Mouse (Mus musculus): ENCODE results near the gene Fbn1. TPM values are rescaled to one million over a fixed set of nuclear protein-coding genes. Genes with fewer than 3 reads are reported as not detected.
A peak's percentile ranks its signal among the peaks of the same experiment; 100 is the strongest.

Gene Fbn1
- 25.5 TPM for polyA plus RNA-seq (2021)

DNA sequence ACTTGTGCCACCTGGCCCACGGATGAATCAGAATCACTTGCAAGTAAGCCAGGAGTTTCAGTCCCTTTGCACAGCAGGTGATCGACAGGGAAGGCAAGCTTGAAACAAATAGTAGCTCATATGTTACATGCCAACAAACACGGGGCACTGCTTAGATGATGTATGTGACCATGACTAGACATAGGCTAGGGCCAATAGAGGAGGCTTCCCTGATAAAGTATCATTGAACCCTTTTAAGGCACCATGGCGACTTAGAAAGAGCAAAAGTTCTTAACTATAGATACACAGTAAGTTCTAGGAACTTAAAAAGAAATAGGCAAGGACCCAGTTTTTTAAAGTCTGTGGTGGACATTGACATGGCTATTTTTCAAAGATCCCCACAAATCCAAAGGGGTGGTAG lies at the start of gene Fbn1:
Fbn1 (minus strand) TSS at position 101 of the 400 bp plus-strand sequence.
- DNase-seq (ENCODE audit: low read depth, low spot score): no peak
- in situ Hi-C loops (cut with MboI; ENCODE audit: low pct_unique_long_range_greater_than_20kb): loop anchor here (5.0 kb wide), 1 partner anchor 84 kb away; no protein-coding TSS in a partner anchor
- no peak for TF ChIP-seq CTCF (IDR thresholded peaks at IDR 0.05)
- no peak for ATAC-seq
- H3K27me3 ChIP-seq: no peaks in the 10 kb centered on the region
- ChIA-PET CTCF (no interaction called here), POLR2A (no interaction called here)

DNA sequence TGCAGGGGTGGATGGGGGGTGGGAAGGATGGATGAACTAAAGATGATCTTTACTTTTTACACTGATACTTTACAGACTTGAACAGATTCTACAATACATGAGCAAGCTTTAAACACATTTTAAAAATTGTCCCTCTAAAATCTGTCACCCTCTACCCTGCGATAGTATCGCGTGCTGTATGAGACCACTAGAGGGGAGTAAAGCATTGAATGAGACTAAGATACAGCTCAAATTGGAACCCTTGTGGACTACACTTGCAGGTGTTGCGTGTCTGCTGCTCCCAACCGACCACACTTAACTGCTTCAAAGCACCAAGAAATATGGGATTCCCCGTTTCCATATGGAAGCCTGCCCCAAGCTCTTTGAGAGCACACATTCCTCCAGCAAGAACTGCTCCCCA lies 48.0 kb upstream of the Fbn1 start:
- DNase-seq (ENCODE audit: low read depth, low spot score): no peak
- in situ Hi-C loops (cut with MboI; ENCODE audit: low pct_unique_long_range_greater_than_20kb): no loop called here
- no peak for TF ChIP-seq CTCF (IDR thresholded peaks at IDR 0.05)
- ChIA-PET POLR2A (interaction anchor here (1.1 kb wide), 1 partner anchor 8 kb away, joined by 3 read pairs; no protein-coding TSS in a partner anchor), CTCF (interaction anchor here (1.0 kb wide), 1 partner anchor 13 kb away, joined by 3 read pairs; no protein-coding TSS in a partner anchor)
- ATAC-seq: no peak
- H3K27me3 ChIP-seq: no peaks in the 10 kb centered on the region

DNA sequence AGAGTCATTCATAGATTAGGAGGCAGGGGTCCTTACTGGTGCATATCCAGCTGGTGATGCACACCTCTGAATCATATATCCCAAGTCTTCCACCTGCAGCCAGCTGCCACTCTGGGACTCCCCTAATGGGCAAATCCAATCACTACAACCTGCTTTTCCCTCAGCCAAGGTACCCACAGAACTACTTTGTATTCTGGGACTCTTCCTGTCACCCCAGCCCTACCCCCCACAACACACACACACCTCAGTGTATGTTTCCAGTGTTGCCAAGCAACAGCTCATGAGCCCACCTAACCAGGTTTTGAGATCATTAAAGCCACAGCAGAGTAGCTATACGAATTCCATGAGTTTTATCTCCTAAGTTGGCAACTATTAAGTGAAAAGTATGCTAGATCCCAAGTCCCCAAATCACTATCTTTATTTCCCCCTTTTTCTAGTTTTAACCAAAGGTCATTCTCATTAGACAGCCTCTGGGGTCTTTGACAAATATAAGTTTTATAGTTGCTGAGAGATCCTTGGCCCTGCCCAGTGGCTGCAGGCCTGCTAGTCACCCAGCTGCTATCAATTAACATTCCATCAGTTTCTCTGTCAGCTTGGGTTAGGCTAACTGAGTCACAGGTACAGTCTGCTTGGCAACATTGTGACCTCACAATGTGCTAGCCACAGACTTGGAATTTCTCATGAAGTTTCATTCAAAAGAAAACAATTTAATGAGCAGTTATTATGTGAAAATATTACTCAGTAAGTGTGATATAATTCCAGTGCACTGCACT lies 41.2 kb upstream of the Fbn1 start:
- no peak for TF ChIP-seq CTCF (IDR thresholded peaks at IDR 0.05)
- POLR2A ChIA-PET: no interaction called here
- in situ Hi-C loops (cut with MboI; ENCODE audit: low pct_unique_long_range_greater_than_20kb): no loop called here
- no peaks in the 10 kb centered on the region for H3K27me3 ChIP-seq
- CTCF ChIA-PET: interaction anchor here (2.0 kb wide), 1 partner anchor 10 kb away, joined by 8 read pairs; no protein-coding TSS in a partner anchor
- DNase-seq (ENCODE audit: low read depth, low spot score) (no peak), ATAC-seq (no peak)

DNA sequence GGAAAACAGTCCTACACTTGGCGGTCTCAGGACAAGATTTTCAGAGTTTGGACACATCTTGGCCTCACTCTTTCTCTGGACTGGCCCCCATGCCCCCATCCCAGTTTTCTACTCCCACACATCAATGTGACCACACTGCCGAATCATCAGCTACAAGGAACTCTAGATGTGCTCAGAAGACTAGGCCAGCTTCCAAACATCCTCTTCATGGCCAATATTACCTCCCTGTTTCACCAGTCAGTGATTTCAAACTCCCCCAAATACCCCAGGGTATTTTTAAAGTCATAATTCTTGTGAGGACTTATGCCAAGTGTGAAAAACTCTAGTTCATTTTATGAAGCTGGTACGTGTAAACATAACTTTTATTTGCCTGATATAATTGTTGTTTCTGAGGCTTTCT lies 37.2 kb upstream of the Fbn1 start:
- ChIA-PET POLR2A (no interaction called here), CTCF (interaction anchor here (1.0 to 1.3 kb wide), 2 partner anchors 14 to 58 kb away, joined by 3 read pairs; no protein-coding TSS in a partner anchor)
- no peak for DNase-seq (ENCODE audit: low read depth, low spot score)
- ATAC-seq: no peak
- H3K27me3 ChIP-seq: no peaks in the 10 kb centered on the region
- in situ Hi-C loops (cut with MboI; ENCODE audit: low pct_unique_long_range_greater_than_20kb): no loop called here
- TF ChIP-seq CTCF (IDR thresholded peaks at IDR 0.05): no peak

DNA sequence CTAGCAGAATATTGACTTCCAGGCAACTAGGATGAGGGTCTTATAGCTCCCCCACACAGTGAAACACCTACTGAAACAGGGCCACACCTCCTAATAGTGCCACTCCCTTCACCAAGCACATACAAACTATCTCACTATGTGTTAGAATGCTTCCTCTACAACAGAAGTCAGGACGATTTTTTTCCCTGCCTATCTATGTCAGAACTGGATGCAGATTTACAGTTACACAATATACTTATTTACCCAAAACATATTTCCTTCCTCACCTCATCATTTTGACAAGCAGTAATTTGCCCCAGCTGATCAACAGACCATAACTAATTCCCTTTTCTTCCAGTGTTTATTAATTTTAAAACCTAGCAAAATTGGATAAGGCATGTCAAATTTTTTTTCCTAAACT lies 35.9 kb upstream of the Fbn1 start:
- no peaks in the 10 kb centered on the region for H3K27me3 ChIP-seq
- in situ Hi-C loops (cut with MboI; ENCODE audit: low pct_unique_long_range_greater_than_20kb): no loop called here
- DNase-seq (ENCODE audit: low read depth, low spot score) (no peak), ATAC-seq (no peak)
- POLR2A ChIA-PET: interaction anchor here (0.6 kb wide), 1 partner anchor 49 kb away, joined by 3 read pairs; no protein-coding TSS in a partner anchor
- CTCF ChIA-PET: interaction anchor here (1.3 kb wide), 1 partner anchor 16 kb away, joined by 3 read pairs; no protein-coding TSS in a partner anchor
- no peak for TF ChIP-seq CTCF (IDR thresholded peaks at IDR 0.05)

DNA sequence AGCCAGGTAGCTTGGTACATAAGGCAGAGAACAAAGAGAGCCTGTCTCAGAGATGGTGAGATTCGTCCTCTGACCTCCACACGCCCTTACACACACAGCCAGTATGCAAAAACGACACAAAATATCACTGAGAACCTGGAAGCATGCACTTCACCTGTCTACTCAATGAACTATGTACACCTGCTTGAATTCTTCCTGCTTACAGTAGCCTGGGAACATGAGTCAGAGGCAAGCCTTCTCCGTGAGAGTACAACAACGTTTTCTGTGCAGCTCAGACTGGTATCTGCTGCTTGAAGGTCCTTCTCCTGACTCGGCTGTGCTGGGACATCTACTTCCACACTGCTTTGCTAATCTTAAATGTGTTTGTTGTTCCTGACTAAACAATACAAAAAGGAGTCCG lies 33.7 kb upstream of the Fbn1 start:
- TF ChIP-seq CTCF (IDR thresholded peaks at IDR 0.05): no peak
- POLR2A ChIA-PET: interaction anchor here (0.7 kb wide), 1 partner anchor 447 kb away, joined by 3 read pairs; no protein-coding TSS in a partner anchor
- DNase-seq (ENCODE audit: low read depth, low spot score) (no peak), ATAC-seq (no peak)
- in situ Hi-C loops (cut with MboI; ENCODE audit: low pct_unique_long_range_greater_than_20kb): no loop called here
- CTCF ChIA-PET: interaction anchor here (1.5 kb wide), 1 partner anchor 18 kb away, joined by 5 read pairs; no protein-coding TSS in a partner anchor
- no peaks in the 10 kb centered on the region for H3K27me3 ChIP-seq

DNA sequence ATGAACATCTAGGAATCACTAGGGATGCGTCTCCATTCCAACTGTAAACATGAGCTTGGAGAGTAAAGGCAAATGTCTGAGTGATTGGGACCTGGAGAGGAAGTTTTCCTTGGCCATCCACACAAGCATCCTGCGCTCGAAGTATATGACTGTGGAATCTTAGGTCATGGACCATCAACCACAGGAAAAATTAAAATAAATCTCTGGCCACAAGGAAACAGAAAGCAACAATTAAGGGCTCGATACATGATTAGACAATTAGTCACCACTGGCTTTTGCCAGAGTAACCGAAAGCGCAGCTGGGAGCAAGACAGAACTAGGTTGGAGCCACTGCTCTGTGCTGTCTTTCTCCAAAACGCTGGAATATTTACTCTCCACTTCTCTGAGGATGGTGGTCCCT lies 32.8 kb upstream of the Fbn1 start:
- in situ Hi-C loops (cut with MboI; ENCODE audit: low pct_unique_long_range_greater_than_20kb): no loop called here
- POLR2A ChIA-PET: interaction anchor here (0.9 kb wide), 1 partner anchor 34 kb away, joined by 3 read pairs; no protein-coding TSS in a partner anchor
- no peak for TF ChIP-seq CTCF (IDR thresholded peaks at IDR 0.05)
- DNase-seq (ENCODE audit: low read depth, low spot score): peak; percentile 79
- H3K27me3 ChIP-seq: no peaks in the 10 kb centered on the region
- peak; percentile 98 for ATAC-seq
- CTCF ChIA-PET: interaction anchor here (1.2 to 1.5 kb wide), 2 partner anchors 18 to 62 kb away, joined by 3 to 5 read pairs; no protein-coding TSS in a partner anchor

DNA sequence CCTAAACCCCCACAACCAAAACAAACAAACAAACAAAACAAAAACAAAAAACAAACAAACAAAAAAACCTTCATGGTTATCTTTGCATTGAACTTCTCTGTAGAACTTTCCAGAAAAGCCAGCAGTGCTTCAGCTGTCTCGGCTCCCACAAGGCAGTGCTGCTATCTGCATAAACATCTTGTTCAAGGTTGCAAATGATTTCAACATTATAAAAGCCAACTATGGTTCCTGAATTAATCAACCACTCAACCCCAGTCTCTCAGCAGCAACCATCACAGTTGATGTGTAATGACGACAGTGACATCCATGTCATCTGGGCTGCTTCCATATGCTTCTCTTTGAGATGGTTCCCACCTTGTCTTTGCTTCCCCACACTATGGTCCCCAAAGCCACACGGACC lies 31.8 kb upstream of the Fbn1 start:
- no peak for TF ChIP-seq CTCF (IDR thresholded peaks at IDR 0.05)
- DNase-seq (ENCODE audit: low read depth, low spot score) (no peak), ATAC-seq (no peak)
- POLR2A ChIA-PET: no interaction called here
- in situ Hi-C loops (cut with MboI; ENCODE audit: low pct_unique_long_range_greater_than_20kb): no loop called here
- CTCF ChIA-PET: no interaction called here
- H3K27me3 ChIP-seq: no peaks in the 10 kb centered on the region

DNA sequence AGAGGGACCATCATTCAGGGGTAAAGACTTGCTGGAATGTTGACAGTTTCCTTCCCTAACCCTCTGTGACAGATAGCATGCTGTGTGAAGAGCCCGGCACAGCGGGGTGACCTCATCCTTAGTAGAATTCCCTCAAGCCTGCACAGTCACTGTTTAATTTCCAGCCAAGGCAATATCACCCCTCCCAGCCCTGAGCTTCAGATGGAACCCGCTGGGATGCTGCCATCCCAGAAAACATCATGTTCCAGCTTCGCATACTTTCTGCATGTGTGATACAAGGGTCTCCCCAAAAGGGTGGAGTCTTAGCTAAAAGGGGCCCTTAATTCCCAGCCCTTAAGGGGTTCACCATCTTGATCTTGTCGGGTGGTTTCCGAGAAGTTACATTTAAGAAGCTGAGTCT lies 22.9 kb upstream of the Fbn1 start:
- in situ Hi-C loops (cut with MboI; ENCODE audit: low pct_unique_long_range_greater_than_20kb): no loop called here
- ATAC-seq (no peak), DNase-seq (ENCODE audit: low read depth, low spot score) (no peak)
- TF ChIP-seq CTCF (IDR thresholded peaks at IDR 0.05): no peak
- H3K27me3 ChIP-seq: no peaks in the 10 kb centered on the region
- CTCF ChIA-PET: no interaction called here
- POLR2A ChIA-PET: no interaction called here

DNA sequence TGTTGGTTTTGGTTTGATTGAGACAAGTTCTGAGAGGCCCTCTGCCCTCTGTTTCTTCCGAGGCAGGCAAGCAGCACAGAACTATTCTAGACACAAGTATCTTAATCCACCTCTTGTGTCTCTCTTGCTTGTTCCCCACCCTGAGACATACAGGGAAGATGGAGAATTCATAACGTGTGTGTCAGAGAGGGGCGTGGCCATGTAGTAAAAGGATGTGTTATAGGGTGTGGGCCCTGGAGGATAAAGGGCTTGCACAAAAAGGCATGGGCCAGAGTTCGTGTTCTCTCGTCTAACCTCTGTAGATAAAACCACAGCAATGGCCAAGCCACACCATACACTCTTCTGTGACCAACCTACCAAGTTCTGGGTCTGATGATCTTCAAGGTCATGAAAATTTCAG lies 18.8 kb upstream of the Fbn1 start:
- no peak for TF ChIP-seq CTCF (IDR thresholded peaks at IDR 0.05)
- ChIA-PET CTCF (no interaction called here), POLR2A (no interaction called here)
- DNase-seq (ENCODE audit: low read depth, low spot score): no peak
- in situ Hi-C loops (cut with MboI; ENCODE audit: low pct_unique_long_range_greater_than_20kb): no loop called here
- ATAC-seq: no peak
- H3K27me3 ChIP-seq: no peaks in the 10 kb centered on the region

DNA sequence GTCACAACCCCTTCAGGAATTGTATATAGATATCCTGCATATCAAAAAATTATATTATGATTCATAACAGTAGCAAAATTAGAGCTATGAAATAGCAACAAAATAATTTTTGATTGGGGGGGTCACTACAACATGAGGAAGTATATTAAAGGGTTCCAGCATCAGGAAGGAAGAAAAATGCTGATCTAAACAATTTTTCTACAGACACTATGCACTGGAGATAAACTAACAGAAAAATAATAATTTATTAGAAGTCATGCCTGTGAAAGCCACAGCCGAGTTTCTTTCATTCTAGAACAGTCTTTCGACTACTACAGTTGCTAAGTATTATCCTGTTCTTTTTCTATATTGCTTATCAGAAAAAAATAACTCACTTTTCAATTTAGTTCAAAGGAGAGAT lies 17.7 kb upstream of the Fbn1 start:
- no peaks in the 10 kb centered on the region for H3K27me3 ChIP-seq
- DNase-seq (ENCODE audit: low read depth, low spot score) (no peak), ATAC-seq (no peak)
- CTCF ChIA-PET: no interaction called here
- POLR2A ChIA-PET: no interaction called here
- TF ChIP-seq CTCF (IDR thresholded peaks at IDR 0.05): no peak
- in situ Hi-C loops (cut with MboI; ENCODE audit: low pct_unique_long_range_greater_than_20kb): no loop called here
